Comparison of ENCODE assay signal across 23 mouse cellular contexts in the genomic region with DNA sequence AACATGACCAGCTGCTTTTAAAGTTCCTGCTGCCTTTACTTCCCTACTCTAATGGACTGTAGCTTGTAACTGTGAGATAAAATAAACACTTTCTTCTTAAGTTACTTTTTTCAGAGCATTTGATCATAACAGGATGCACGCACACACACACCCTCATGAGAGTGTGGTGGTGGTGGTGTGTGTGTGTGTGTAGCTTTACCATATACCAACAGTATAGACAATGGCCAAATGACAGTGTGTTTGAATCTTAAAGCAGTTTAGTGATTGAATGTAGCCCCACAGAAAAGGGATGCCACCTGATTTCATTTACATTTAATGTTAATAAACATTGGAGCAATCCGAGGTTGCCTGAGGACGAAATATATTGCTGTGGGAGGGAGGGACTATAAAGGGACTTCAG.
"Had no signal": no experiment of that assay in that cellular context is flagged by ENCODE, and none has a peak within 500 bp of the region (broad histone marks: within the 10 kb centered on the region; RNA-seq: fewer than 3 reads in every experiment).

No protein-coding gene starts in this region.

- H3K27me3 ChIP-seq: intestine, embryonic 15.5 days; kidney, embryonic 15.5 days; lung, embryonic 15.5 days; midbrain, embryonic 13.5 days; stomach, embryonic 15.5 days had no signal

- H3K4me1 ChIP-seq: intestine, embryonic 15.5 days; kidney, embryonic 15.5 days; lung, embryonic 15.5 days; stomach, embryonic 15.5 days had no signal

- DNase-seq: kidney, adult 11 months; kidney, adult 8-10 months; kidney, postnatal 10 days; kidney, postnatal 36 days; layer of hippocampus, postnatal 36 days; liver, postnatal 0 days; lung, postnatal 14 days; lung, postnatal 4 days; right cerebral cortex, adult 18-20 months; right cerebral cortex, postnatal 14 days; right cerebral cortex, postnatal 4 days; thymus, adult 18-20 months; thymus, postnatal 36 days had no signal

- H3K9me3 ChIP-seq: intestine, embryonic 15.5 days; kidney, embryonic 15.5 days; lung, embryonic 15.5 days; midbrain, embryonic 10.5 days; midbrain, embryonic 13.5 days; stomach, embryonic 15.5 days had no signal

- H3K4me2 ChIP-seq: intestine, embryonic 15.5 days; kidney, embryonic 15.5 days; liver, embryonic 11.5 days; lung, embryonic 15.5 days; midbrain, embryonic 13.5 days; stomach, embryonic 15.5 days had no signal

- H3K27ac ChIP-seq: intestine, embryonic 15.5 days; kidney, embryonic 15.5 days; left cerebral cortex, adult 2 months; liver, embryonic 14.5 days; lung, embryonic 15.5 days; midbrain, embryonic 10.5 days; midbrain, embryonic 13.5 days; stomach, embryonic 15.5 days had no signal

- H3K36me3 ChIP-seq: intestine, embryonic 15.5 days; kidney, embryonic 15.5 days; lung, embryonic 15.5 days; midbrain, embryonic 10.5 days; midbrain, embryonic 13.5 days; stomach, embryonic 15.5 days had no signal

- ATAC-seq: intestine, embryonic 15.5 days; liver, postnatal 0 days; midbrain, embryonic 13.5 days; midbrain, embryonic 16.5 days had no signal

- H3K9ac ChIP-seq: intestine, embryonic 15.5 days; kidney, embryonic 15.5 days; liver, embryonic 14.5 days; liver, postnatal 0 days; lung, embryonic 15.5 days; midbrain, embryonic 13.5 days; stomach, embryonic 15.5 days had no signal

- H3K4me3 ChIP-seq: intestine, embryonic 15.5 days; kidney, embryonic 15.5 days; left cerebral cortex, adult 2 months; lung, embryonic 15.5 days; midbrain, embryonic 10.5 days; midbrain, embryonic 13.5 days; stomach, embryonic 15.5 days had no signal
